Mouse (Mus musculus): ENCODE data around the gene Purb. TPM values are rescaled to one million over a fixed set of nuclear protein-coding genes. Genes with fewer than 3 reads are reported as not detected.
A peak's percentile ranks its signal among the peaks of the same experiment; 100 is the strongest.
"Not testable (repeated sequence)": the region's sequence is repeated elsewhere in the genome, so short reads cannot be mapped to it uniquely, and the experiment has no call there.

Purb gene
- polyA plus RNA-seq, 1 experiment from 2014 or later = 12.5 TPM

- Histone ChIP-seq H3K36me3 (ENCODE audit: control insufficient read depth, insufficient read depth, low read length) (peaks cover 60% of the 10 kb centered on the region), H3K4me1 (ENCODE audit: control insufficient read depth, insufficient read depth, low read length) (peaks cover 16% of the 10 kb centered on the region)
- not testable (repeated sequence) for H3K27me3 ChIP-seq (ENCODE audit: control insufficient read depth, insufficient read depth, low read length); H3K27ac ChIP-seq (replicated peaks; ENCODE audit: low read depth, low read length); H3K4me3 ChIP-seq (replicated peaks; ENCODE audit: low read depth, low read length); DNase-seq; H3K9ac ChIP-seq (replicated peaks; ENCODE audit: low read length); H3K4me2 ChIP-seq (ENCODE audit: low read length); ATAC-seq (ENCODE audit: low FRiP score, low TSS enrichment); H3K9me3 ChIP-seq (ENCODE audit: control insufficient read depth, low read length)
- 57% methylated on average over 4 of the region's 4 CpGs for WGBS
Observed at GRCm38 (mm10) chr11:6419156-6419555, 56.6 kb downstream of the Purb start.

DNA sequence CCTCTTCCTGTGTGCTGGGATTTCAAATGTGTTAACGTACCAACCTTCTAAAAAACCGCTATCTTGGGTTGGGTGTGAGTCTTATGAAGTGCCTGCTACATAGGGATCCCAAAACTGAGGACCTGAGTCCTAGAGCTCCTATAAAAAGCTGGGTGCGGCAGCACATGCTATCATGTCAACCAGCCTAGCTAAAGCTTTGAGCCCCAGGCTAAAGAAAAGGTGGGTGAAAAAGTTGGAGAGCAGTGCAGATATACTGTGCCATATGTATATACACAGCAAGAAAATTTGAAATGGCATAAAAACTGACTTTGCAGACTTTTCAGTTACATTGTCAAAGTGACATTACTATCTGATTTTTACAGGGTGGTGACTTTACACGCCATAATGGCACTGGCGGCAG, 57.0 kb downstream of the Purb start:
- H3K9me3 ChIP-seq (ENCODE audit: control insufficient read depth, low read length) = no peaks in the 10 kb centered on the region
- peaks cover 16% of the 10 kb centered on the region for H3K4me1 ChIP-seq (ENCODE audit: control insufficient read depth, insufficient read depth, low read length)
- H3K27ac ChIP-seq (replicated peaks; ENCODE audit: low read depth, low read length) = no peak overlapping the region
- no peak overlapping the region for H3K4me3 ChIP-seq (replicated peaks; ENCODE audit: low read depth, low read length)
- no peaks in the 10 kb centered on the region for H3K27me3 ChIP-seq (ENCODE audit: control insufficient read depth, insufficient read depth, low read length)
- H3K36me3 ChIP-seq (ENCODE audit: control insufficient read depth, insufficient read depth, low read length) = peaks cover 58% of the 10 kb centered on the region
- peak overlapping the region; percentile 1; the same call in 1 of the 2 replicates for H3K4me2 ChIP-seq (ENCODE audit: low read length)
- H3K9ac ChIP-seq (replicated peaks; ENCODE audit: low read length) = no peak overlapping the region
- ATAC-seq (ENCODE audit: low FRiP score, low TSS enrichment) (no peak), DNase-seq (no peak)
- WGBS = 84% methylated on average over 5 of the region's 5 CpGs

Small RNA genes lying within 50 kb of the gene (microRNA-seq; reads per million reads assigned to microRNA genes)
- gene Gm22123 = not detected

Other genes with a start within 250 kb of the Purb start
- gene Npc1l1, start 245.8 kb downstream of the Purb start, polyA plus RNA-seq (2014; fragmentation: Nextera tagmentation; extraction: Ambion mirVana) = not detected in 2 replicates
- gene Ddx56, start 208.1 kb downstream of the Purb start, polyA plus RNA-seq (2014; fragmentation: Nextera tagmentation; extraction: Ambion mirVana) = 64.0 and 80.2 TPM in 2 replicates
- 132 and 140 TPM in 2 replicates for gene Tmed4, start 201.0 kb downstream of the Purb start, polyA plus RNA-seq (2014; fragmentation: Nextera tagmentation; extraction: Ambion mirVana)
- 79.9 and 104 TPM in 2 replicates for gene Ogdh, start 184.3 kb downstream of the Purb start, polyA plus RNA-seq (2014; fragmentation: Nextera tagmentation; extraction: Ambion mirVana)
- 41.6 and 42.6 TPM in 2 replicates for gene Zmiz2, start 86.8 kb downstream of the Purb start, polyA plus RNA-seq (2014; fragmentation: Nextera tagmentation; extraction: Ambion mirVana)
- 3,781 and 4,177 TPM in 2 replicates for gene Ppia, start 60.5 kb downstream of the Purb start, polyA plus RNA-seq (2014; fragmentation: Nextera tagmentation; extraction: Ambion mirVana)
- 341 and 379 TPM in 2 replicates for gene H2afv, start 31.5 kb downstream of the Purb start, polyA plus RNA-seq (2014; fragmentation: Nextera tagmentation; extraction: Ambion mirVana)
- gene Myo1g, start 45.0 kb upstream of the Purb start, polyA plus RNA-seq (2014; fragmentation: Nextera tagmentation; extraction: Ambion mirVana) = 0.15 and 0.37 TPM in 2 replicates
- gene Ccm2, start 71.0 kb upstream of the Purb start, polyA plus RNA-seq (2014; fragmentation: Nextera tagmentation; extraction: Ambion mirVana) = 73.8 and 84.3 TPM in 2 replicates
- gene Nacad, start 130.1 kb upstream of the Purb start, polyA plus RNA-seq (2014; fragmentation: Nextera tagmentation; extraction: Ambion mirVana) = 88.5 and 100.0 TPM in 2 replicates
- gene Tbrg4, start 150.2 kb upstream of the Purb start, polyA plus RNA-seq (2014; fragmentation: Nextera tagmentation; extraction: Ambion mirVana) = 28.1 and 30.2 TPM in 2 replicates
- gene Wap, start 162.7 kb upstream of the Purb start, polyA plus RNA-seq (2014; fragmentation: Nextera tagmentation; extraction: Ambion mirVana) = not detected in 2 replicates
- gene Ramp3, start 182.6 kb upstream of the Purb start, polyA plus RNA-seq (2014; fragmentation: Nextera tagmentation; extraction: Ambion mirVana) = 5.9 and 7.0 TPM in 2 replicates